Mouse (Mus musculus): ENCODE measurements around the gene Wdr45b.

DNA sequence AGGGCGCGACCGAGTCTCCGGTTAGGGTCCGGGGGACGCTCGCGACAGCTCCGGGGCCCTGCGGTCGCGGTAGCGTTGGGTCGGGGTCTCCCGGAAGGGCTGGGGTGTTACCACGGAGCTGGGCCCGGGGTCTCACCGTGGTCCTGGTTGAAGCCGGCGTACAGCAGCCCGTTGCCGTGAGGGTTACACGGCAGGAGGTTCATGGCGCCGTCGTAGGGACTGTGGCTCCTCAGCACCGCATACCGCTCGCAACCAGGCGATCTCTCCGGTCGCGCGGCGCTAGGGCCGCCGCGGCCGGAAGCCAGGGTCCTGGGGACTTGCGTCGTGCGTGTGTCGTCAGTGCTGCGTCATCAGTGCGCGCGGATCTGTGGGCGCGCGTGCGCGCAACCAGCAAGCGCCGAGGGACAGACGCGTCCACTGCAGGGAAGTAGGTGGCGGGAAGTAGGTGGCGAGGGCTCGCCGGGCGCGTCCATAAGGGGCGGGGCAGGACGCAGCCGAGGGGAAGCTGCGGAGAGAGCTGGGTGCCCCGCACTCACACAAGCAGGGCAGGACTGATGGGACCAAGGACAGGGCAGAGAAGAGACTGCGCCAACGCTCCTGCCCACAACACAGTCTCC, at the start of gene Wdr45b:
- TF ChIP-seq CTCF (IDR thresholded peaks at IDR 0.05; ENCODE audit: borderline replicate concordance, extremely low read depth, insufficient read depth, insufficient read length): no peak
- peak; percentile 87 for TF ChIP-seq POLR2A (IDR thresholded peaks at IDR 0.05; ENCODE audit: borderline replicate concordance, extremely low read depth, insufficient read depth, insufficient read length, poor library complexity, severe bottlenecking)

Data from brain, embryonic 14.5 days (tissue).